30 mouse cellular contexts compared by ENCODE assay signal in the genomic region with DNA sequence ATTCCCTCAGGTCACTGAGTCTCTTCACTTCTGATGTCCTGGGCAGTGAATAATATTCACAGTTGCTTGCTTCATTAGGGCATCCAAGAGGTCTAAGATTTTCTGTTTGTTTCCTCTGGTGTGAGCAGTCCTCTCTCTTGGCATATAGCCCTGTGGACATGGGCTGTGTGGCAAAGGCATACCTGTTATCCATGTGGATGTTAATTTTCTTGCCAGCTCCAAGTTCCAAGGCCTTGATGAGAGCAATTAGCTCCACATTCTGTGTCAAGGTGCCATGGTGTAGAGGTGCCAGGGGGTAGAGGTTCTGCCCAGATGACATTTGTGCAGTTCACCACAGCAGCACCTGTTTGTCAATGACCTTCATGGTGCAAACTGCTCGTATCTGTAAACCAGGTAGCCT.
"Had no signal": no experiment of that assay in that cellular context is flagged by ENCODE, and none has a peak within 500 bp of the region (broad histone marks: within the 10 kb centered on the region; RNA-seq: fewer than 3 reads in every experiment).

No protein-coding gene starts in this region.

- DNase-seq: heart, postnatal 10 days; heart, postnatal 14 days; heart, postnatal 36 days; heart, postnatal 4 days; kidney, adult 11 months; kidney, adult 18-20 months; kidney, adult 2 months; kidney, adult 8-10 months; kidney, adult 9 months; kidney, postnatal 10 days; kidney, postnatal 14 days; kidney, postnatal 25 days; kidney, postnatal 36 days; kidney, postnatal 4 days; layer of hippocampus, adult 9-11 months; layer of hippocampus, postnatal 36 days had no signal

- H3K27ac ChIP-seq: heart, embryonic 13.5 days; heart, embryonic 15.5 days; hindbrain, embryonic 10.5 days; hindbrain, embryonic 12.5 days; hindbrain, embryonic 13.5 days; hindbrain, embryonic 14.5 days; hindbrain, embryonic 15.5 days; hindbrain, postnatal 0 days; intestine, embryonic 15.5 days; kidney, embryonic 15.5 days; kidney, postnatal 0 days; layer of hippocampus, adult 2 months; left cerebral cortex, adult 2 months had no signal

- H3K4me1 ChIP-seq: heart, embryonic 12.5 days; heart, embryonic 13.5 days; heart, embryonic 15.5 days; hindbrain, embryonic 10.5 days; hindbrain, embryonic 12.5 days; hindbrain, embryonic 13.5 days; hindbrain, embryonic 15.5 days; intestine, embryonic 15.5 days; kidney, embryonic 15.5 days had no signal

- H3K27me3 ChIP-seq: heart, embryonic 12.5 days; heart, embryonic 13.5 days; heart, embryonic 15.5 days; hindbrain, embryonic 12.5 days; hindbrain, embryonic 13.5 days; hindbrain, embryonic 15.5 days; intestine, embryonic 15.5 days; kidney, embryonic 15.5 days had no signal

- H3K4me3 ChIP-seq: heart, embryonic 12.5 days; heart, embryonic 13.5 days; heart, embryonic 15.5 days; hindbrain, embryonic 10.5 days; hindbrain, embryonic 12.5 days; hindbrain, embryonic 13.5 days; hindbrain, embryonic 15.5 days; intestine, embryonic 15.5 days; kidney, embryonic 15.5 days; layer of hippocampus, adult 2 months; left cerebral cortex, adult 2 months had no signal
